Mouse (Mus musculus) megakaryocyte progenitor cell, adult 5-6 weeks (primary cell): ENCODE results near the gene Myt1l. TPM values are rescaled to one million over a fixed set of nuclear protein-coding genes. Genes with fewer than 3 reads are reported as not detected.

ENCODE experiments used
- ATAC-seq: replicated peaks from 2 replicates; pipeline ENCODE4 v1.8.0; 2016; ENCODE audit warnings: mild to moderate bottlenecking, moderate TSS enrichment, inconsistent platforms; ENCODE audit not compliant: poor library complexity
- total RNA-seq, 2 experiments: library from RNA; stranded (forward) in 1 of 2; stranded (reverse) in 1 of 2; fragments of 157-497, 149-512 nt in 1 of 2; fragments of 200-1000 nt in 1 of 2; gene quantifications; 2 replicates each; pipeline versions ENCODE4 v1.2.3 to v1.2.4; 2015 to 2017

The Myt1l gene
- total RNA-seq, 2 experiments from 2014 or later: not detected

DNA sequence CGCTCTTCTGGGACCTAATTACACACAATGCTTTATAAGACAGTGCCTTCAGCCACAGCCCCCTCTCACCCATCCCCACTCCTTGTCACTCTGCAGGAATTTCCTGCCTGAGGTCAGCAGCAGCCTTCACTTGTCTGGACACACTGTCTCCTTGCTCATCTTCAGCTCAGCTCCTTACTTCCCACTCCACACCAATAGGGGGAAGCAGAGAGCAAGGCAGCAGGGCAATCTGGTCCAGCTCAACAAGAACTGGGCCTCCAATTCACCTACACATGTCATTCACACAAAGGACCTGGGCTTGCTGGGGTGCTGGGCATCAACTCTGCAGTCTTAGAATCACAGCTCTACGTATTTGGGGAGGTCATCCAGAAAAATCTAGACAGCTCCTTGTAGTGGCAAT is 33.0 kb downstream of the Myt1l start:
- no peak for ATAC-seq

DNA sequence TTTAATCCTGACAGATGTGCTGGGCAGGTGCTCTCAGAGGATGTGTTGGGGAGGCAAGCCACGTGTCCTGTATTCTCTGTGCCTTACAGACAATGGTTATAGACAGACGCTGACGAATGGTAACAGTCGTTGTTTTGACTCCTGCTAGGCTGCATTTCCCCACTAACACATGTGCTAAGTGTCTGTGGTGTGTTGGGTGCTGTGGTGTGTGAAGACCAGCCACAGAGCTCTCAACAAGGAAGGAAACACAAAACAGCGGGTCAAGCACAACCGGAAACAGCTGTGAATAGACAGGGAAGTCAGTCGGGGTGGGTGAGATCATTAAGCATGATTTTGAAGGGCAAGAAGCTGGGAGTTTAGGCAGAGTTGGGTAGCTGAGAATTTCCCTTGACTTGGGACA is 41.1 kb downstream of the Myt1l start:
- no peak for ATAC-seq

GRCm38 (mm10) chr12:29570351-29570750 is 42.2 kb downstream of the Myt1l start:
- ATAC-seq: no peak

DNA sequence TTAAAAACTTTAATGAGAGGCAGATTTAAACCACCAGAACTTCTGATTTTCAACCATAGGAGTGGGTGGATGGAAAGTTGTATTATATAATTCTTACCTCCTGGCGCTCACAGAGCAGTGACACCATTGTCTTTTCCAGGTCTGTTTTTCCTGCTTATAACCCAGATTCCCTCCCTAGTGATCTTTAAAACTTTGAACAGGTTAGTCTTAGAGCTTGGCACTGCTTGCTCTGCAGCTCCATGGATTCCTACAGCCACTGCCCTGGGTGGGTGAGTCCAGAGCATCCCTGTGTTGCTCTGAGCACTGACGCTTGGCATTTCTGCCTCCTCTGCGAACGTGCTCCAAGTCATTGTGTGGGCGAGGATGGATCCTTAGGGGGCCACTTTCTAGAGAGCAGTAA is 43.4 kb downstream of the Myt1l start:
- no peak for ATAC-seq

- no peak for ATAC-seq
These were observed 65.6 kb downstream of the Myt1l start for GRCm38 (mm10) chr12:29593787-29594186.

DNA sequence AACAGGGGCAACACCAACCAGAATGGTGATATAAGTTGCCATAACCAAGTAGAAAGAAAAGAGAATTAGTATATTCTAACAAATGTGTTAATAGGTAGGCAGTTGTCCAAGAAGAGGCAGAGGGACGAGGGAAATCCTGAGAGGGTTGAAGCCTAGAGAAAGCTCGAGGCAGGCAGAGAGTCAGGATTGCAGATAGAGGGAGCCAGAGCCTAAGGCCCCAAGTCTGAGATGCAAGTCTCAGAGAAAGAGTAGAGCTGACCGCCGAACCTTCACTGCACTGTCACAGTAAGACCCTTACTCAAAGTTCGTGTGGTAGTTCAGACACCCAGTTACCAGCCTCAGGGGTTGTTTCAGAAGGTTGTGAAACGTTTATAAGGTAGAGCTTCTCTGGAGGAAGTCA is 71.7 kb downstream of the Myt1l start:
- no peak for ATAC-seq

GRCm38 (mm10) chr12:29601223-29601622 is 73.0 kb downstream of the Myt1l start:
- no peak for ATAC-seq

DNA sequence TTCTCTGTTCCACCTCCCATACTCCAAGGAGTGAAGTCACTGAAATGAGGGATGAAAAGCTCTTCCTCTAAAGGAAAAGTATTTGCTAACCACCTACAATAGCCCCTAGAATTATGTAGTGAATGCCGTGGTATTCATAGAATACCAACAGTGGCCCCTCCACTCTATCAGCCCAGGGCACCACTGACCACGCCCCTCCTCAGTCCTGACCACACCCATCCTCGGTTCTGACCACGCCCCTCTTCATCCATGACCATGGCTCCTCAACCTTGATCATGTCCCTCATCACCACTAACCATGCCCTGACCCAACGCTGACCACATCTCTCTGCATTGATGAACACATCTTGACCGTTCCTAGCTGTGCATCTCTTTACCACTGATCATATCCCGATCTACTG is 76.5 kb downstream of the Myt1l start:
- no peak for ATAC-seq

DNA sequence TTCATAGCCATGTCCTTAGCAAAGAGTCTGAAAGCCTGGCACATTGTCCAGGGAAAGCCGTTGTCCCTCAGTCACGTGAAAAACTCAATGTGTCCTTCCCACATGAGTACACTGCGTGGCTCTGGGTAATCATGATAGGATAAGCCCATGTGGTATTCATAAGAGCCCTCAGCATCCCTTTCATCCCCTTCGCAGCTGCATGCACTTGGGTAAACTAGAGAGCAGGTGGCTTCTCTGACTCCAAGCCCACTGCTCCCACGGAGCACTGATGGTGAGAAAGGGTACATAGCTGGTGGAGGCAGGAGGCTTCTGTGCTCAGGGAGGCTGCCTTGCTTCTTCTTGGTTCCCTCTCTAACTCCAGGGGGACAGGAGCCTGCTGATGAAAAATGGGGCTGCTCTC is 76.9 kb downstream of the Myt1l start:
- no peak for ATAC-seq

- no peak for ATAC-seq
These were observed 78.0 kb downstream of the Myt1l start for GRCm38 (mm10) chr12:29606221-29606620.

- ATAC-seq: no peak
These were observed 89.6 kb downstream of the Myt1l start for GRCm38 (mm10) chr12:29617746-29618145.

GRCm38 (mm10) chr12:29621530-29621929 is 93.3 kb downstream of the Myt1l start:
- no peak for ATAC-seq

DNA sequence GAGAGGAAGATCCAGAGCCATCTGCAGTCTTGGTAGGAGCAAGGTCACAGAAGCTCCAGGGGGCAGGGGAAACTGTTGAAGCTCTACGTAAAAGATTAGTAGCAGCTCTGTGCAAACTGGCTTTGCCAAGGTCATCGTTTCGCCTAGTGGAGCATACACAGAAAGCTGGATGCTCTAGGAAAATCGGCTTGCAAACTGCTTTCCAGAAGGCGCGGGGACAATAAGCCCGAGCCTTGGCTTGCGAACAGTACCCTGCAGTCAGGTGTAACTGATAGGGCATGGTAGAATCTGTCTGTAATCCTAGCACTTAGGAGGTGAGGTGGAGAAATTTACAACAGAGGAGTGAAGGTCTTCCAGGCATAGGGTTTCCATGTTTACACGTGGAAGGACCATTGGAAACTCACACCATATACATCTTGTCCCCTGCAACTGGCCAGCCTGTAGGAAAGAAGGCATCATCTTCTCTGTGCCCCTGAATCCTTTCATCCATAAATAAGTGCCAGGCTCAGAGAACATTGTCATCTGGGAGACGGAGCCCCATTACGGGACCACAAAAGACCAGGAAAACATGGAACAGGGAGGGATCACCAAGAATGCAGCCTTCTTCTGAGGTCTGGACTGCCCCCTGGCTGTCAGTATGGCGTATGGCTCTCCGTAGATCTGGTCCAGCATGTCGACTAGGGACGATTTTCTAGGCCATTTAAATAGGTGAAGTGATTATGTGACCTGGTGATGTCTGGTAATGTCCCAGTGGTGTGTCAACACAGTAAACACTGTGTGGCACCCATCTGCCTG is 100.0 kb downstream of the Myt1l start:
- no peak for ATAC-seq

DNA sequence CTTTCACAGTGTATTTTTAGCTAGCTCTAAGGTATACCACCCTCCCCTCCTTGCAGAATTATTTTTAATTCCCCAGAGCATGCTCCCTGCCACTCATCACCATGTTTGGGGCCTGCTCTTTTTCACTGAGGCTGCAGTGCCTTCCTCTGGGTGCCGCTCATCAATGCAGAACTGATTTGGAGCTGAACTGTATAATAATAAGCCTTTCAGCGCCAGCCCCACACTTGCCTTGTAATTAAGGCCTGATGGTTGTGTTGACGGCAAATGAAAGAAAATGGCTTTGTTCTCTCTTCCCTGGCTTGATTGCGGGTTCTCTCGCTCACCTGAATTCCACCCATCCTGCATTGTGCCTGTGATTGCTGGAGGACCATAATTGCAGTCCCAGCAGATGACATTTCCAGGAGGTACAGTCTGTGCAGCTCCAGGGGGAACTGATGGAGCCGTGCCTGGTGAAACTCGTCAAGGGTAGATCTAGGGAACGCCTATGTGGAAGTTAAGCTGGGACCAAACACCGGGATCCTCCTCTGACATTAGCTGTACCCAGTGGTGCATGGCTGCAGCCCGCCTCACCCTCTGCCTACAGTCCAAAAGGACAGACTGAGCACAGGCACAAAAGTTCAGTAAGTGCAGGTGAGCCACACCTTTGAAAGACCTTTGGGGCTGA is 101.8 kb downstream of the Myt1l start:
- no peak for ATAC-seq

DNA sequence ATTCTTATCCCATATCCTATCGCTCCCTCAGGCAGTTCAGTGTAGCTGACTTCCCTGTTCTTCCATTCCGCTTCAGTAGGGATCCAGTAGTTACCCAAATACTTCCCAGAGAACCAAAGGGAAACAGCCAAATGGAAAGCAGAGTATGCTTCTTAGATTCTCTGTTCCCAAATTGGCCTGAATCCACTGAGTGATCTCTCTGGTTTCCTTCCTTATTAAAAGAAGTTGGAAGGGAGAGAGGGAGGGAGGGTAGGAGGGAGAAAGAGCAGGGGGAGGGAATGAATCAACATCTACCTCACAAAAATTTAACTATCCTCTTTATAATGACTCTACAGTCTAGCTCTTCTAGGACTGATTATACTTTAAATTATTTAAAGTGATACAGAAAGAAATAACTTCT is 106.3 kb downstream of the Myt1l start:
- ATAC-seq: no peak

GRCm38 (mm10) chr12:29639543-29640196 is 111.5 kb downstream of the Myt1l start:
- no peak for ATAC-seq

DNA sequence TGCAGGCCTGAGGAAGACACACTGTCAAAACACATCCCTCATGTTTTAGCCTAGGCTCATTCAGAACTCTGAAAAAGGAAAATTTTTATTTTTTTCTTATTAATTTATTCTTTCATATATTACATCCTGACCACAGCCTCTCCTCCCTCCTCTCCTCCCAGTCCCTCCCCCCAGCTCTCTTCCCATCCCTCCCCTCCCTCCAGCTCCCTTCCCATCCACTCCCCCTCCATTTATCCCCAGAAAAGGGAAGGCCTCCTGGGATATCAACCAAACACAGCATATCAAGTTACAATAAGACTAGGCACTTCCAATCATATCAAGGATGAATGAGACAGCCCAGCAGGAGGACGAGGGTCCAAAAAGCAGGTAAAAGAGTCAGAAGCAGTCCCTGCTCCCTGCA is 112.0 kb downstream of the Myt1l start:
- no peak for ATAC-seq

GRCm38 (mm10) chr12:29642915-29643314 is 114.7 kb downstream of the Myt1l start:
- no peak for ATAC-seq

GRCm38 (mm10) chr12:29644091-29644490 is 115.9 kb downstream of the Myt1l start:
- no peak for ATAC-seq

DNA sequence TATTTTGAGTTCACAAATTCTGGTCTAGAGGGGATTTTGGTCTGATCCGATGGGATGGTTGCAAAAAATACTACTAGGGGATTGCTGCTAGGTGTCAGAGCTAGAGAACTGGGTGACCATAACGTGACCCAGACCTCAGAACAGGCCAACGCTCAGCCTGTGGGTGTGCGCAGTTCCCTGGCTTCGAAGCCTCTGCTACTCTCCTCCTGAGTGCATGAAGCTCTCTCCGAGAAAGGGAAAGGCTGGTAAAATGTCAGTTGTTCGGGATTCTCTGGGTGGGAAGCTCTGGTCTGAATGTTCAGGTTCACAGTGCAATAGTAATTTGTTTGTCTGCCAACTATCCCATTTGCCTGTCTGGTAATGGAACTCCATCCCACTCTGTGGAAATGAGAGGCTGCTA is 116.5 kb downstream of the Myt1l start:
- no peak for ATAC-seq

DNA sequence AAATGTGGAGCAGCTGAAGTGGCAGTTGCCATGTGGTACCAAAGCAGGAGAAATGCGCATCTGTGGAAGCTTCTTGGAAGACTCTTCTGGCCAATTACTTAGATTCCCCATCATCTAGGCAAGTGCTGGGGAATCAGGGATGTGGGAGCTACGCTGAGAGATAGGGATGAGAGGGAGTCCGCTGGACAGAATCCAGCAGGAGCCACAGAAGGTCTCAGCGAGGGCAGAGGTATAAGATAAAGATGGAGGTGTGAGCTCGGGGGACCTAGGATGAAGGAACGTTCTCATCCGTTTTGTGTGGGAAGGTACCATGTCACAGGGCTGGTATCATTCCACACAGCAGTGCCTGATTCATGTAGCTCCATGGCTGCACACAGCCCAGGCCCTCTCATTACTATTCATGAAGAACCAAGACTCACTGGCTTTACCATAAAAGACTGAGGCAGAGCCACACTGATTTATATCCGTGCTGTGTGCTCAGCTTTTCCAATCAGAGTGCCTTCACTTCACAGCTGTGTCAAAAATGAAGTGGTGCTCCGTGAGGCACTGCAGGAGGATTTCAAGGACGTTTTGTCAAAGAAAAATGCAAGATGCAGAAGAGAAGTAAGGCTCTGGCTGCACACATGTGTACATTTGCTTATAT is 121.4 kb downstream of the Myt1l start:
- no peak for ATAC-seq

GRCm38 (mm10) chr12:29652516-29652915 is 124.3 kb downstream of the Myt1l start:
- no peak for ATAC-seq
